Mouse (Mus musculus) midbrain, embryonic 12.5 days (tissue): ENCODE measurements around the gene Rasgrp3. TPM values are rescaled to one million over a fixed set of nuclear protein-coding genes. Genes with fewer than 3 reads are reported as not detected.
"Not testable (repeated sequence)": the region's sequence is repeated elsewhere in the genome, so short reads cannot be mapped to it uniquely, and the experiment has no call there.

Experiments
- ATAC-seq: fragments of 200-750 bp; cut with Nextera tagmentation; 2 replicates; pipeline ENCODE4 v1.8.0; 2017; ENCODE audit warnings: low read depth, moderate TSS enrichment, moderate library complexity; ENCODE audit not compliant: low FRiP score
- H3K27ac ChIP-seq: fragments of 300-500 bp; sonication (generic); replicated peaks from 2 replicates; pipeline ENCODE4 v1.5.1; 2016; ENCODE audit warnings: mild to moderate bottlenecking
- H3K27me3 ChIP-seq: fragments of 300-500 bp; sonication (generic); 2 replicates; pipeline ENCODE4 v1.6.1; 2016; ENCODE audit warnings: mild to moderate bottlenecking
- H3K36me3 ChIP-seq: fragments of 300-500 bp; sonication (generic); 2 replicates; pipeline ENCODE4 v1.6.1; 2016
- H3K4me1 ChIP-seq: fragments of 300-500 bp; sonication (generic); 2 replicates; pipeline ENCODE4 v1.6.1; 2016
- H3K4me2 ChIP-seq: fragments of 300-500 bp; sonication (generic); replicated peaks from 2 replicates; pipeline ENCODE4 v1.6.1; 2016; ENCODE audit warnings: mild to moderate bottlenecking, moderate library complexity
- H3K4me3 ChIP-seq: fragments of 300-500 bp; sonication (generic); 2 replicates; pipeline ENCODE4 v1.5.1; 2016; ENCODE audit warnings: mild to moderate bottlenecking
- H3K9ac ChIP-seq: fragments of 300-500 bp; sonication (generic); replicated peaks from 2 replicates; pipeline ENCODE4 v1.6.1; 2016; ENCODE audit warnings: mild to moderate bottlenecking, moderate library complexity
- H3K9me3 ChIP-seq: fragments of 300-500 bp; sonication (generic); 2 replicates; pipeline ENCODE4 v1.6.1; 2016; ENCODE audit warnings: mild to moderate bottlenecking
- WGBS: fragments of 180-500 bp; shearing (Covaris S2); methylation state at CpG from one replicate; pipeline ENCODE4 v1.1.7; 2016; 5-methylcytosine and 5-hydroxymethylcytosine counted together
- polyA plus RNA-seq: library from polyadenylated mRNA; unstranded; fragments of >200 nt; fragmentation: Nextera tagmentation; extraction: Ambion mirVana; gene quantifications from 2 replicates; pipeline ENCODE4 v1.2.1, GENCODE M21; 2016

The Rasgrp3 gene
- polyA plus RNA-seq, 1 experiment from 2014 or later = 5.7 TPM

DNA sequence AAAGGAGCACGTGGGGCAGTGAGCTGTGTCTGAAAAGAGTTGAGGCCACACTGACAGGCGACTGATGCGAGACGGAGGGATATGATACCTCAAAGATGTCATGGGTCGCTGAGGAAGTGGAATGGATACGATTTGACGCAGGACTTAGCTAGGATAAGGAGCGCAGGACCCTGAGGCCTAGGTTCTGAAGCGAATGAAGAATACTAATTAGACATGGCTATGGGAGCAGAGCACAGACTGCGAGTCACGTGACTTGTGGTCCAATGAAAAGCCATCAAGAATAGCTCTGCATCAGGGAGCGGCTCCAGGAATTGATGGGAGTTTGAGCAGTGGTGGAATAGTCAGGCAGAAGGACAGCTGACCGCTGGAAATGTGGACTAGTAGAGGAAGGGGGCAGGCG, 3.4 kb downstream of the Rasgrp3 start:
- Histone ChIP-seq H3K9ac (no peak overlapping the region), H3K9me3 (no peaks in the 10 kb centered on the region), H3K4me1 (no peaks in the 10 kb centered on the region), H3K4me2 (no peak overlapping the region), H3K27ac (no peak overlapping the region), H3K4me3 (no peak overlapping the region), H3K36me3 (no peaks in the 10 kb centered on the region), H3K27me3 (no peaks in the 10 kb centered on the region)
- ATAC-seq = peak; percentile 80
- WGBS = 69% methylated on average over 14 of the region's 14 CpGs

DNA sequence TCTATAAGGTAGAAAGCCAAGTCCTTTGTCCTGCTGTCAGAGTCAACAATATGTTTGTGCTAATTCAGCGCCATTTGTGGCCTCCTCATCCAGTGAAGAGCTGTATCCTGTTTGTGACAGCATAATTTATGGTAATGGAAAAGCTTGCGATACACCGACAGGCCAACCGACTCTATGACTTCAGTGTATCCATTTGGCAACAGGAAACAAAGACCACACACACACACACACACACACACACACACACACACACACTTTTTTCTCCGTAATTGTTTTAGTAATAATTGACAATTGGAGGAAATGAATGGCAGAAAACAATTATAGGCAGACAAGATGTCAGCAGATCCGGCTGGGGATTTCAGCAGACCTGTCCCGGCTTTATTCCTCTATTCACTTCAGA, 4.9 kb downstream of the Rasgrp3 start:
- H3K9me3 ChIP-seq = no peaks in the 10 kb centered on the region
- WGBS = 72% methylated on average over 7 of the region's 7 CpGs
- no peak overlapping the region for H3K9ac ChIP-seq
- no peaks in the 10 kb centered on the region for H3K27me3 ChIP-seq
- H3K4me2 ChIP-seq = no peak overlapping the region
- 0 out of 2 replicates have a peak, but pooled peaks have one; percentile 36 for ATAC-seq
- no peak overlapping the region for H3K4me3 ChIP-seq
- no peaks in the 10 kb centered on the region for H3K36me3 ChIP-seq
- H3K4me1 ChIP-seq = no peaks in the 10 kb centered on the region
- H3K27ac ChIP-seq = 0 out of 2 replicates have a peak overlapping the region, but pooled peaks have one; percentile 5

- WGBS = 76% methylated on average over 5 of the region's 5 CpGs
- H3K27ac ChIP-seq = no peak overlapping the region
Measured at GRCm38 (mm10) chr17:75441260-75441830, 5.6 kb downstream of the Rasgrp3 start.

GRCm38 (mm10) chr17:75442352-75442751, 6.7 kb downstream of the Rasgrp3 start:
- Histone ChIP-seq H3K9me3 (no peaks in the 10 kb centered on the region), H3K4me3 (no peak overlapping the region), H3K27me3 (no peaks in the 10 kb centered on the region), H3K4me1 (no peaks in the 10 kb centered on the region), H3K4me2 (no peak overlapping the region), H3K36me3 (no peaks in the 10 kb centered on the region), H3K27ac (no peak overlapping the region), H3K9ac (no peak overlapping the region)
- no peak for ATAC-seq
- 96% methylated on average over 8 of the region's 8 CpGs for WGBS

More at GRCm38 (mm10) chr17:75441260-75441830, 5.6 kb downstream of the Rasgrp3 start:
- ATAC-seq = no peak
- H3K9me3 ChIP-seq = no peaks in the 10 kb centered on the region
- H3K4me3 ChIP-seq = no peak overlapping the region
- no peaks in the 10 kb centered on the region for H3K4me1 ChIP-seq
- H3K9ac ChIP-seq = no peak overlapping the region
- no peaks in the 10 kb centered on the region for H3K36me3 ChIP-seq
- H3K27me3 ChIP-seq = no peaks in the 10 kb centered on the region
- no peak overlapping the region for H3K4me2 ChIP-seq

- no peaks in the 10 kb centered on the region for H3K36me3 ChIP-seq
- no peak overlapping the region for H3K4me3 ChIP-seq
- H3K9ac ChIP-seq = no peak overlapping the region
- H3K4me2 ChIP-seq = no peak overlapping the region
- 87% methylated on average over 5 of the region's 6 CpGs for WGBS
- no peaks in the 10 kb centered on the region for H3K4me1 ChIP-seq
- H3K27ac ChIP-seq = no peak overlapping the region
- ATAC-seq = no peak
- H3K9me3 ChIP-seq = no peaks in the 10 kb centered on the region
- H3K27me3 ChIP-seq = no peaks in the 10 kb centered on the region
Measured at GRCm38 (mm10) chr17:75443064-75443621, 7.4 kb downstream of the Rasgrp3 start.

DNA sequence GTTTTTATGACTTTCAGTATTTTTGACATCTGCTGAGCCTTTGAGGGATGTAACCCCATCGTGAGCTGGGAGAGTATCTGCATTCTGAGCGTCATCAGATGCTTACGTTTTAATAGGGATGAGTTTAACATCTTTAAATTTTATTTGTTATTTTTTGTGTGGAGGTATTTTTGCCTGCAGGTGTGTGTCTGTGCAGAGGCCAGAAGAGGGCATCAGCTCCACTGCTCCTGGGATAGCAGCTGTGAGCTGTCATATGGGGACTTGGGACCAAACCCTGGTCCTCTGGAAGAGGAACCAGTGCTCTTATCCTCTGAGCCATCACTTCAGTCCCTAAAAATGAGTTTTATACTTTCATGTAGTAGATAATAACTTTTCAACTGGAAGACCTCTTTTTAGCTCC, 12.6 kb downstream of the Rasgrp3 start:
- Histone ChIP-seq H3K4me3 (no peak overlapping the region), H3K9ac (no peak overlapping the region), H3K27ac (no peak overlapping the region), H3K9me3 (no peaks in the 10 kb centered on the region), H3K36me3 (no peaks in the 10 kb centered on the region), H3K27me3 (no peaks in the 10 kb centered on the region), H3K4me1 (no peaks in the 10 kb centered on the region), H3K4me2 (no peak overlapping the region)
- 90% methylated on average over 3 of the region's 3 CpGs for WGBS
- ATAC-seq = no peak

DNA sequence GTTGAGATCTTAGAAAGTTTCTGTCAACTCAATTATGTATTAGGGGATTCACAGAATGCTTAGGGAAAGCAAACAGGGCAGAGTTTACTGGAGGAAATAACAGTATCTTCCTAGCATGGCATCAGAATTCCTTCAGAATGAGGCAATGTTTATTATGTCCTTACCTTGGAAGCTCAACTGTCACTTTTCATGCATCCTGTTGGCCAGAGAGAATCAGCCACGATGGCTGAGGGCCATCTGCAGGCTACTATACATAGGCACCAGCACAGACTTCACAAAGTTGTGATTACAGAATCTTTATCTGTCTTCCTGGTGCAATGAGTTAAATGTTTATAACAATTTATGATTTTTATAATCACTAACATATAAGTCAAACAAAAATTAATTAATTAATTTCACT, 13.3 kb downstream of the Rasgrp3 start:
- no peaks in the 10 kb centered on the region for H3K9me3 ChIP-seq
- H3K9ac ChIP-seq = no peak overlapping the region
- H3K4me1 ChIP-seq = no peaks in the 10 kb centered on the region
- H3K27ac ChIP-seq = no peak overlapping the region
- no peak for ATAC-seq
- H3K27me3 ChIP-seq = no peaks in the 10 kb centered on the region
- no peak overlapping the region for H3K4me2 ChIP-seq
- 86% methylated on average over 1 of the region's 1 CpGs for WGBS
- H3K4me3 ChIP-seq = no peak overlapping the region
- no peaks in the 10 kb centered on the region for H3K36me3 ChIP-seq

- Histone ChIP-seq H3K9me3 (no peaks in the 10 kb centered on the region), H3K36me3 (no peaks in the 10 kb centered on the region), H3K4me3 (no peak overlapping the region), H3K27ac (no peak overlapping the region), H3K9ac (no peak overlapping the region), H3K4me1 (no peaks in the 10 kb centered on the region), H3K4me2 (no peak overlapping the region), H3K27me3 (no peaks in the 10 kb centered on the region)
- 87% methylated on average over 4 of the region's 4 CpGs for WGBS
- ATAC-seq = no peak
Measured at GRCm38 (mm10) chr17:75452313-75452712, 16.6 kb downstream of the Rasgrp3 start.

DNA sequence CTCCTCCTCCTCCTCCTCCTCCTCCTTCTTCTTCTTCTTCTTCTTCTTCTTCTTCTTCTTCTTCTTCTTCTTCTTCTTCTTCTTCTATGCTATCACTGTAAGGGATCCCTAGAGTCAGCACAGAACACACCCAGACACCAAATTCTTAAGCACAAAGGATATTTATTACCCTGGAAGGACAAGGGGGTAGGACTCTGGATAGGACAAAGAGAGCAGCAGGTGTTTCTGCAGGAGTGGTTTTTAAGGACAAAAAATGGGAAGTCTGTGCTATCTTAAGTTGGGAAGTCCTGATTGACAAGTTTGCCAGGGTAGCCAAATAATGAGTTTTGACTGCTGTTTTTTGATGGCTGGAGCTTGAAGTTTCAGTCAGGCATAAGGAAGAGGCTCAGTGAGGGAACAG, 17.9 kb downstream of the Rasgrp3 start:
- Histone ChIP-seq H3K9ac (no peak overlapping the region), H3K4me1 (no peaks in the 10 kb centered on the region), H3K9me3 (no peaks in the 10 kb centered on the region), H3K27me3 (no peaks in the 10 kb centered on the region), H3K27ac (no peak overlapping the region), H3K4me3 (no peak overlapping the region), H3K36me3 (no peaks in the 10 kb centered on the region), H3K4me2 (no peak overlapping the region)
- no peak for ATAC-seq

DNA sequence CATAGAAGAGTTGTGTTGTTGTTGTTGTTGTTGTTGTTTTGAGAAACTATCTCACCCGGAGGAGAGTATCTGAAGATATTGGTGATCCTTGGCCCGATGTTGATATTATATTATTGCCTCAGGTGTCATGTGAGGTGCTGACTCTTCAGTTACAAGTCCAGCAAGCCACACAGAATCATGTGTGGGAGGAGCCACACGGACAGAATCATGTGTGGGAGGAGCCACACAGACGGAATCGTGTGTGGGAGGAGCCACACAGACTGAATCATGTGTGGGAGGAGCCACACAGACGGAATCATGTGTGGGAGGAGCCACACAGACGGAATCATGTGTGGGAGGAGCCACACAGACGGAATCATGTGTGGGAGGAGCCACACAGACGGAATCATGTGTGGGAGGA, 20.4 kb downstream of the Rasgrp3 start:
- H3K36me3 ChIP-seq, H3K27ac ChIP-seq, H3K4me1 ChIP-seq, H3K9ac ChIP-seq, H3K9me3 ChIP-seq, H3K27me3 ChIP-seq, ATAC-seq, H3K4me3 ChIP-seq, H3K4me2 ChIP-seq: not testable (repeated sequence)
- 94% methylated on average over 9 of the region's 9 CpGs for WGBS

- no peak for ATAC-seq
- no peak overlapping the region for H3K27ac ChIP-seq
- WGBS = 95% methylated on average over 6 of the region's 6 CpGs
Measured at GRCm38 (mm10) chr17:75460621-75461020, 24.9 kb downstream of the Rasgrp3 start.

DNA sequence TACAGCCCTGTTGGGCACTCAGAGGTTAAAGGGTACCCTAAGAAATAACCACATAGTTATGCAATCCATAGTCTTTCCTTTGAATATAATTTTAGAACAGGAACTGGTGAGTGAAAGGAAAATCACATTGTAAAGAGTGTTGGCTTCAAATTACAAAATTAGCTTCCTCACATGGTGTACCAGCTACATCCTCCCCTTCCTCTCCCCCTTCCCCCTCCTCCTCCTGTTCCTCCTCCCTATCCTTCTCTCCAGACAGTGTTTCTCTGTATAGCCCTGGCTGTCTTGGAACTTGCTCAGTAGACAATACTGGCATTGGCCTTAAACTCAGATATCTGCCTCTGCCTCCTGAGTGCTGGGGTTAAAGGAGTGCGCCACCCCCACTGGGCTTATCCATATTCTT, 26.1 kb downstream of the Rasgrp3 start:
- 90% methylated on average over 1 of the region's 1 CpGs for WGBS
- H3K4me1 ChIP-seq = peaks cover 6% of the 10 kb centered on the region; the same call in 1 of the 2 replicates
- peaks cover 6% of the 10 kb centered on the region; the same call in 1 of the 2 replicates for H3K27me3 ChIP-seq
- no peaks in the 10 kb centered on the region for H3K36me3 ChIP-seq
- no peak overlapping the region for H3K27ac ChIP-seq
- ATAC-seq = no peak
- no peak overlapping the region for H3K4me2 ChIP-seq
- H3K4me3 ChIP-seq = no peak overlapping the region
- H3K9ac ChIP-seq = no peak overlapping the region
- H3K9me3 ChIP-seq = no peaks in the 10 kb centered on the region

More at GRCm38 (mm10) chr17:75460621-75461020, 24.9 kb downstream of the Rasgrp3 start:
- peaks cover 6% of the 10 kb centered on the region; the same call in 1 of the 2 replicates for H3K27me3 ChIP-seq
- no peaks in the 10 kb centered on the region for H3K9me3 ChIP-seq
- no peak overlapping the region for H3K9ac ChIP-seq
- no peak overlapping the region for H3K4me2 ChIP-seq
- peaks cover 6% of the 10 kb centered on the region; the same call in 1 of the 2 replicates for H3K4me1 ChIP-seq
- no peak overlapping the region for H3K4me3 ChIP-seq
- H3K36me3 ChIP-seq = no peaks in the 10 kb centered on the region

- H3K9me3 ChIP-seq, H3K27ac ChIP-seq, ATAC-seq, H3K4me2 ChIP-seq, H3K27me3 ChIP-seq, H3K4me1 ChIP-seq, H3K36me3 ChIP-seq, H3K4me3 ChIP-seq, H3K9ac ChIP-seq: not testable (repeated sequence)
- 79% methylated on average over 1 of the region's 1 CpGs for WGBS
Measured at GRCm38 (mm10) chr17:75463223-75463622, 27.5 kb downstream of the Rasgrp3 start.
